Mouse (Mus musculus) kidney, postnatal 4 days (tissue): ENCODE data around the gene Nipsnap1.
A peak's percentile ranks its signal among the peaks of the same experiment; 100 is the strongest.

Experiments used
- DNase-seq, 2 experiments: peaks; one replicate each; pipeline ENCODE4 v3.0.0; 2021; ENCODE audit warnings: mixed read lengths in 2 of 2

Nipsnap1 gene

DNA sequence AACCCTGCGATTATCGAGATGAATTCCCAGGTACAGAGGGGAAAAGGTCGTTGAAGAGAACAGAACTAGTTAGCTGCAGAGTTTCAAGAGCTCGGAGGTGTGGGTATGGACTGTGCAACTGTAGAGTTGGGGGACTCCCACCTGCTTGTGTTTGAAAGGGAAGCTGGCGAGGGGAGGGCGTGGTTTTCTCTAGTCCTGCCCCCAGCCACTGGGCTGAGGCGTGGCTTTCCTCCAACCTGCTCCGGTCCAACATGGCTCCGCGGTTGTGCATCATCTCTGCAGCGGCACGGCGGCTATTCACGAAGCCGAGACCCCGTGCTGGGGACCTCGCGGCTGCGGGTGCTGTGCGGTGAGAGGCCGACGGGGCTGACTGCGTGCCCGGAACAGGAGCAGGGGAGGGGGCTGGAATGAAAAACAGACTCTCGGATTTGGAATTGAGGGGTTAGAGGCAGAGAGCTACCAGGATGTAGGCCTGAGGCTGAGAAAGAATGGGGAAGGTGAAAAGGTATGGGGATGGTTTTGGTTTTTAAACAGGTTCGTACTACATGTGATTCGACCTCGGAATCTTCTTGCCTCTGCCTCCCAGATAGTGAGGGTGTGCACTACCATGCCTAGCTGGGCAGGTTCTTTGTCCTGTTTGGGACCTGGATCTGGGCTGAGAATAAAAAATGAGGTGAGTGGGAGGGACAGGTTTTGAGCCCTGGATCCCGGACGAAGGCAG is at the start of gene Nipsnap1:
Gene Nipsnap1 (plus strand): TSS at position 197 of the 721 bp plus-strand sequence.
- DNase-seq, result peak; percentile 87 to 91

GRCm38 (mm10) chr11:4826152-4826778 is 47.5 kb upstream of the Nipsnap1 start:
- DNase-seq, result no peak

GRCm38 (mm10) chr11:4827340-4827739 is 46.4 kb upstream of the Nipsnap1 start:
- no peak for DNase-seq

DNA sequence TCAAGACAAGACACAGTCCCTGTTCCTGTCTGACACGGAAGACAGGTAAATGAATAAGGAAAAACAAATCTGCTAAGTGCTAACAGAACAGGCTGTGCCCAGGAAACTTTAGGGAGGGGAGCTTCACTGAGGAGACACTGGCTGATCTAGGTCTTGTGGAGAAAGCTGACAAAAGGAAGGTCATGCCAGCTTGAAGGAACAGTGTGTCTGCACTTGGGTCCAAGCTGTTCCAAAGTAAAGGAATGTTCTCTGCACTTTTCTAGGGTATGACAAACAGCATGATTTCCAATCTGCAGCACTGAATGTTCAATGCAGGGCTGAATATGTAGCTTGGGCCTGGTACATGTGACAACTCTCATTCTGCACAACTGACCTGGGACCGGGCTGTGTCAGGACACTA is 45.8 kb upstream of the Nipsnap1 start:
- DNase-seq, result no peak

GRCm38 (mm10) chr11:4831066-4831465 is 42.7 kb upstream of the Nipsnap1 start:
- DNase-seq, result no peak

DNA sequence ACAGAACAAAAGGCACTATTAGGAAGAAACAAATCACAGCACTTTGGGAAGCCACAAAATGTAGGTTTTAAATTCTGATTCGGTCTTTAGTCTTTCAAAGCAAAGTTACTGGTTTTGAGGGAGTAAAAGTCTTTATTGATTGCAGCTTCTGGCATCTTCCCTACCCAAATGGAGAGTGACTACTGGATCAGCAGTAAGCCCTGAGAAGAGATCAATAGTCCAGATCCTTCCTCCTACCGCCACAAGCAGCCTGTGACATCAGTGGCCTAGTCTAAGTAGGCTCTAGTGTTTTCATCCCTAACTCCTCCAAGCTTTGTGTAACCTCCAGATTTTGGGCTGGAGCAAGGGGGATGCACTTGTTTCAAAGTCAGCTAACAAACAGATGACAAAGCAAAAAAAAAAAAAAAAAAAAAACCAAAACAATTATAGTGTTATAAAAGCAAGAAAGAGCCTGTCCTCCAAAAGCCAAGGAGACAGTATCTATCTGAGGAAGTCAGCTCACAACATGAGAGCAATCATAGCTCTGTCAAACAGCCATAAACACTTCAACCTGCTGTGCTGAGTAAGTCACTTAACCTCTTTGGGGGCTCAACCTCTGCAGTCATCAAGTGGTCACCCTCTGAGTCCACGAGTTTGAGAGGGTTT is 40.3 kb upstream of the Nipsnap1 start:
- DNase-seq, result no peak

GRCm38 (mm10) chr11:4835436-4835835 is 38.3 kb upstream of the Nipsnap1 start:
- DNase-seq, result no peak

DNA sequence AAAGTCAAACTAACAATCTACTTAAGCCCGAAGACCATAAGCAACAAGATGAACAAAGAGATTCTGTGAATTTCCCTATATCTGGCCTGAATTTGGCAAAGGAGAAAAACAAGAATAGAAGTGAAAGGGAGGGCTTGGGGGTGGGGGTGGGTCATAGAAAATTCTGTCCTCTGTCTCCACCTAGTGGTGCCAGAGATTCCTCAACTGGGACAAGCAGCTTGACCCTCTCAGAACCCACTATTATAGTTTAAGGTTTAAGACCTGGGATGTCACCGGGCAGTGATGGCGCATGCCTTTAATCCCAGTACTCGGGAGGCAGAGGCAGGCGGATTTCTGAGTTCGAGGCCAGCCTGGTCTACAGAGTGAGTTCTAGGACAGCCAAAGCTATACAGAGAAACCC is 37.0 kb upstream of the Nipsnap1 start:
- DNase-seq, result peak; percentile 60 to 64

- DNase-seq, result no peak
Observed at GRCm38 (mm10) chr11:4837342-4837741, 36.4 kb upstream of the Nipsnap1 start.

DNA sequence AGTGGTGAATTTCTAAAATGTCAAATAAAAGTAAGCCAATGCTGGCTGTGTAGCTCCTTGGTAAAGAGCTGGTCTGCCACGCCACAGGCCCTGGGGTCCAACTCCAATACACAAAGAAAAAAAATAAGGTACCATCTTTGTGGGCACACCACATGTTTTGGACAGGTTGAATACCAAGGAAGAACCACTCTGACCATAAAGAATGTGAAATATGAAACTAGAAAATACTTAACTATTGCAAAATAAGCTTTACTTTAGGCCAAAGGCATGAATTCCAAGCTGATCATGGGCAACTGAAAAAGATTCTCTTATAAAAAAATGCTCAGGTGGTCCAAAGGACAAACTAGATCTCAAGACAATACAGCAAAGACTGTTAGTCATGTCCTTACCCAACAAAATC is 35.5 kb upstream of the Nipsnap1 start:
- DNase-seq, result no peak

DNA sequence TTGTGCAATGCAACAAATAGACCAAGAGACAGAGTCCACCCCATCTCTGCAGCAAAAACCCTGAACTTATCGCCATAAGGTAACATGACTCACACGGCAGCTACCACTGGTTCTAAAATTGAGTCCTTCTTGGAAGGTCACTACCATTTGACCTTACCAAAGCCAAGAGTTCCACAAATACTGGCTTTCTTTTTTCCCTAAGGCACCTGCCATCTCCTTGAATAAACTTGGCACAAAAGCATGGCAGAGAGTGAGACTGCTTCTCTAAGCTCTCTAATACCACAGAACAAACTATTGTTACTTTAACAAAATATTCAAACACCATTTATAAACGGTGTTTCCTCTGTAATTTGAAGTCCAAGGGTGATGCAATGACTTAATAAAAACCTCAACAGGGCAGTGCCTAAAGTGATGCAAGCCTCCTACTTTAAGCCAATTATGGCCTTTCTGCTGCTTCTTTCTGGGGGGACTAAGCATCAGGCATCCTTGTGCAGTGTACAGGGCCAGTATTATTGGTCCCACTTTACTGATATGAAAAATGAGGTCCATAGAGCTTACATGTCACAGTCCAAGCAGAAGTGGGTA is 32.7 kb upstream of the Nipsnap1 start:
- no peak for DNase-seq

- DNase-seq, result peak; percentile 65 to 76
Observed at GRCm38 (mm10) chr11:4848483-4849248, 25.1 kb upstream of the Nipsnap1 start.

DNA sequence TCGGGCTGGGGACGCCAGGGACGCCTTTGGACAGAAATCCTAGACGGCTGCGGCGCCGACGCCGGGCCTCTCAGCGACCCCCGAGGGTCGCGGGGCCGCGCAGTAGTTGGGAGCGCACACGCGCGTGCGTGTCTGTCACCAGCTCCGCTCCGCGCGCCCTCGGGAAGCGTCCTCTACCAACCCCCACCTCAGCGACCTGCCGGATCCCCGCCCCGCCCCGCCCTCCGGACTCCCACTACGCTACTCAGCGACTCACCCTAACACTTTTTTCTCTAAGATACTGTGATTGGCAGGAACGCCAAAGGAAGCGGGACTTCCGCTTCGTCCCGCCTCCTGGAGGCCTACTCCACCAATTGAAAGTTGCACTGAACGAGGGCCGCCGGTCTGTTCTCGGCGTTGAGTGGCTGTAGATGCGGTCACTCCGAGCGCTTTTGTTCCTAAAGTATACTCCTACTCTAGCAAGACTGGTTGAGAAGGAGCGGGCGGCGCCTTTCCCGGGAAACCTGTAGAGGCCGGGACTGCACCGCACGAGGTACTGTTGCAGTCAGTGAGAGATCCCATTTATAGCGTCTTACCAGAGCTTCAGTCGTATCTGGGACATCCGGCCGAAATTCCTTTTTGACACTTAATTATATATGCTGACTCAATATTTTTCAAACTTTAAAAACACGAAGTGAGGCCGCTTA is 24.4 kb upstream of the Nipsnap1 start, which contains the start of gene Nf2:
Gene Nf2 (minus strand): TSS at position 279 of the 686 bp plus-strand sequence.
- peak; percentile 97 to 99 for DNase-seq

DNA sequence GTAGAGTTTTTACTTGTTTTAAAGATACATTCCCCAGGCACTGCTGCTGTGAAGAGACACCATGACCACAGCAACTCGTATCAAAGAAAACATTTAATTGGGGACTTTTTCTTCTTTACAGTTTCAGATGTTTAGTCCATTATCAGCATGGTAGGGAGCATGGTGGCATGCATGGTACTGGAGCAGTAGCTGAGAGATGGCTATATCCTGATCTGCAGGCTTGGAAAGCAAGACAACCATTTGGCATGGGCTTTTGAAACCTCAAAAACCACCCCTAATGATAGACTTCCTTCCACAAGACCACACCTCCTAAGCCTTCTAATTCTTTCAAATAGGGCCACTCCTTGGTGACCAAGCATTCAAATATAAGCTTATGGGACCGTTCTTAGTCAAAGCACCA is 23.3 kb upstream of the Nipsnap1 start:
- DNase-seq, result no peak

- DNase-seq, result no peak
Observed at GRCm38 (mm10) chr11:4853021-4853420, 20.7 kb upstream of the Nipsnap1 start.

GRCm38 (mm10) chr11:4854181-4854580 is 19.6 kb upstream of the Nipsnap1 start:
- DNase-seq, result no peak

- DNase-seq, result no peak
Observed at GRCm38 (mm10) chr11:4858416-4858815, 15.3 kb upstream of the Nipsnap1 start.

DNA sequence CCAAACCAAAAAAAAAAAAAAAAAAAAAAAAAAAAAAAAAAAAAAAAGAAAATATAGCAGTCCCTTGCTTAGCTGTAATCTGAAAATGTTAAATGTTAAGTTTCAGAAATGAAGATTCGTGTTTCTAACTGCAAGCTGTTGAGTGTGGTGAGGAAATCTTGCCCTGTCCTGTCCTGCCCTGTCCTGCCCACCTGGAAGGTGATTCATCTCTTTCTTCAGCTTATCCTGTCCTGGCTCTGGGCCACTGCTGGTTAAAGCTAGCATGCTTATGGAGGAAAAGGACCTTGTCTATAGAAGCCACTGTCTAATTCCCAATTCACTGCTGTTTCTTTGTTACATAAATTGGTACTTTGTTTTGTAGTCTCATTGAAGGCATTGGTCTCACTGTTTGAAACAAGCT is 12.8 kb upstream of the Nipsnap1 start:
- DNase-seq, result no peak

- DNase-seq, result peak in 1 of 2 experiments; percentile 16
Observed at GRCm38 (mm10) chr11:4861816-4862604, 11.7 kb upstream of the Nipsnap1 start.

DNA sequence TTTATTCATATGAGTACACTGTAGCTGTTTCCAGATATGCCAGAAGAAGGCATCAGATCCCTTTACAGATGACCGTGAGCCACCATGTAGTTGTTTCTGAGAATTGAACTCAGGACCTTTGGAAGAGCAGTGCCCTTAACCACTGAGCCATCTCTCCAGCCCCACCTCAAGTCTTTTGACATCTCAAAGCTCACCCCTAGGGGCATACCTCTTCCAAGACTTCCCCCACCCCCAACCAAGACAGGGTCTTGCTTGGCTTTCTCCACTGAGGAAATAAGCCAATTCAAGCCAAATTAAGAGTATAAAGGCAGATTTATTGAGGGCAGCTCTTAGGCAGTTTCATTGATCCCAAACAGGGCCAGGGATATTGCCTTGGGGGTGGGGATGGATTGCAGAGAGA is 11.0 kb upstream of the Nipsnap1 start:
- DNase-seq, result no peak

- peak; percentile 74 to 78 for DNase-seq
Observed at GRCm38 (mm10) chr11:4865645-4866251, 8.0 kb upstream of the Nipsnap1 start.
